Mouse (Mus musculus) gastrocnemius, postnatal 4 days (tissue): ENCODE results near the gene Zfp385c. TPM values are rescaled to one million over a fixed set of nuclear protein-coding genes. Genes with fewer than 3 reads are reported as not detected.

Source experiments
- DNase-seq, 2 experiments: peaks; one replicate each; pipeline ENCODE4 v3.0.0; 2021 to 2022; ENCODE audit warnings: low spot score in 2 of 2, mixed read lengths in 2 of 2
- long read RNA-seq, 2 experiments: library from polyadenylated mRNA; stranded (forward); transcript quantifications; one replicate each; pipeline ENCODE4 v2.0.0; 2021
- total RNA-seq, 2 experiments: library from RNA; stranded (reverse); gene quantifications; 2 replicates each; pipeline ENCODE4 v1.2.3; 2021

The Zfp385c gene
- 1 to 10 TPM; 1.9 to 2.2 TPM for total RNA-seq
- long read RNA-seq, experiment 1, result 0 reads
- long read RNA-seq, experiment 2, partial matches to known transcripts, result 0 of 2 reads
- long read RNA-seq, experiment 2, other reads (novel, unspliced or antisense), result 2 of 2 reads

GRCm38 (mm10) chr11:100692164-100692616 is at the start of gene Zfp385c:
Gene Zfp385c (minus strand): TSS chr11:100692455.
- no peak for DNase-seq

DNA sequence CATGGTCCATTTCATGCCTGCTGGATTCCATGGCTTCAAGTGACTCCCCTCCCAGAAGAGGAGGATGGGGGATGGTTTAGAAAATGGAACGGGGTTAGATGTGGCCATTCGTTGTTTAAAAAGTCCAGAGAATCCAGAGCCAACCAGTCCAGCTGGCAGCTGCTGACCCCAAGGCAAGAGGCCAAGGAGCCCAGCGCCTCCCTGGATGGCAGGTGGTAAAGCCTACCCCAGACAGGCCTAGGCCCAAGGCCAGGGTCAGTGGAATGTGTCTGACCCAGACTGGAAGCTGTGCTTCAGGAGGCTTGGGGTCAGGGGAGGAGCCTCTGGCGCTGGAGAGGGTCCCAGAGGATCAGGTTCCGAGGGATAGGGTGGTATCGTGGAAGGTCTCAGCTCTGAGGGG is 49.1 kb upstream of the Zfp385c start:
- DNase-seq, result peak; percentile 53 to 81

DNA sequence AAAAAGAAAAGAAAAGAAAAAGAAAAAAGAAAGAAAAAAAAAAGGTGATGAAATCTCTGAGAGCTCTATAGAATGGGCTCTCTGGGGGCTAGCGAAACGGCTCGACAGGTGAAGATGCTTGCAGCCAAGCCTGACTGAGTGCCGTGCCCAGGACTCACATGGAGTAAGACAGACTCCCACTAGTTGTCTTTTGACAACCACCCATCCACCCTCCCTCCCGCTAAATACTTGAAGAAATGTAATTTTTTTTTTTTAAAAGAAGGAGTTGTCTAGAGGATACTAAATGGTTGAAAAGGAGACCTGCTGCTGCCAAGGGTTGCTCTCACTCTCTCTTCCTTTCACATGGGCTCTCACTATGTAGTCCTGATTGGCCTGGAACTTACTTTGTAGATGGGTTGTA is 46.5 kb upstream of the Zfp385c start:
- DNase-seq, result peak in 1 of 2 experiments; percentile 11

DNA sequence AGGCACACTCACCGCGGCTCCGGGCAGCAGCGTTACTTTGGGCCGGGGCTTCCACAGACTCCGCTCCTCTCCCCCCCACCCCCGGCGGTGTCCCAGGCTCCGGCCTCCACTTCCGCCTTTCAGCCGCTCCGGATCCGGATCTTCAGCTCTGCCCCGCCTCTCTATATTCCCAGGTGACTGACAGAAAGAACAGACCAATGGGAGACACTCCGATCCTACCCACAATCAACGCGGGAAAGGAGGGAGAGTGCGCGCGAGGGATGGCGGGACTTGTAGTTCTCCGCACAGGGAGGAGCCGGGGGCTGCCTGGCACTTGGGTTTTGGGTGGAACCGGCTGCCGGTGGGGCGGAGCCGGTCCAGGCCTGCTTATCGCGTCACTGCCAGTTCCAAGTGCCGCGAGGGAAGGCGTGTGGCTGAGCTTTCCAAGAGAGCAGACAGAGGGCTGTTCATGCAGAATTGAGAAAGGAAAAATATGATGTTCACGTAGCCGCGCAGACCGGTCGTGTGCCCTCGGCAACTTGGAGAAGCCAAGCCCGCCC is 45.9 kb upstream of the Zfp385c start, which contains the start of gene Rab5c:
Gene Rab5c (minus strand): TSS at position 150 of the 539 bp plus-strand sequence.
- peak; percentile 93 to 98 for DNase-seq

GRCm38 (mm10) chr11:100737105-100737733 is 45.0 kb upstream of the Zfp385c start:
- no peak for DNase-seq

DNA sequence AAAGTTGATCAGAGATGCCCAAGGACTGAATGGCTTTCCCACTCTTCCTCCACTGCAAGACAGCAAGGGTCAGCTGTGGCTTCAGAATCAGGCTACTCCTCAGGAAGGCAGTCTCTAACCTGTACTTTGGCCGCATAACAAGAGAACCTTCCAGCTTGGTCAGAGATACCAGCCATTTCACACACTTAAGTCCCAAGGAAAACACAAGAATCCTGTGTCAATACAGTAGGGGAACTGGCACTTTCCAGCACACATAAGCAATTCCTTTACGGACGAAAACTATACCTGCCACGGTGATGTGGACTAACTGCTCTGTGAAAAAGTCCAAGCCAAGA is 44.5 kb upstream of the Zfp385c start:
- DNase-seq, result no peak

DNA sequence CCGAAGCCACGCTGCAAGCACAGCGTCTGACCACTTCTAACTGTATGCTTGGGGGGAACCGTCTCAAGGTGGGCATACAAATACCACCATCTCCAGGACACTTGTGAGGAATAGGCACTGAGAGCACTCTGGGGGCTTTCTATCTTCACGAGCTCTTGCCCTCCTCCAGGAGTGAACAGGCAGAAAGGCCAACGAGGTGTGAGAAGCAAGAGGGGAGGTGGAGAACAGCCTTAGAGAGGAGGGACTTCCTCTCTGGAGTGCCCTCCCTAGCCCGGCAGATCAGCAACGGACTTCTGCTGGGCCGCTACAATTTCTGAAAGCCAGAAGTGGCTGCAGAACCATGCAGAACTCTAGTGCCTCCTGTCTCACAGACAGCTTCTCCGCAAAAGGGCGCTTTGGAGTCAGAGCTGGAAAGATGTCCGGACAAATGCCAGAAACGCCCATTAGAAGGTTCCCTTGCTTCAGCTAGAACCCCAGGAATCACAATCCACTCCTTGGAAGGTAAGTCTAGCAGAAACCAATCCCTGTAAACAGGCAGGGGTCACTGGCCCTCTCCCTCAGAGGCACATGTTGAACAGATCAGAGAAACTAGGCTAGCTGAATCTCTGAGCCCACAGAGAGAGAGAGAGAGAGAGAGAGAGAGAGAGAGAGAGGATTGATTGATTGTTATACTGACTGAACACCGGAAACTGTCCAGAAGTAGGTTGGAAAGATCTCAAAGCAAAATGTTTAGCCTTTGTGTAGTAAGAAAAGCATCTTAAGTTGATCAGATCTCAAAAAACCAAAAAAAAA is 43.9 kb upstream of the Zfp385c start:
- DNase-seq, result peak in 1 of 2 experiments; percentile 6

GRCm38 (mm10) chr11:100735134-100735865 is 43.0 kb upstream of the Zfp385c start:
- DNase-seq, result no peak

DNA sequence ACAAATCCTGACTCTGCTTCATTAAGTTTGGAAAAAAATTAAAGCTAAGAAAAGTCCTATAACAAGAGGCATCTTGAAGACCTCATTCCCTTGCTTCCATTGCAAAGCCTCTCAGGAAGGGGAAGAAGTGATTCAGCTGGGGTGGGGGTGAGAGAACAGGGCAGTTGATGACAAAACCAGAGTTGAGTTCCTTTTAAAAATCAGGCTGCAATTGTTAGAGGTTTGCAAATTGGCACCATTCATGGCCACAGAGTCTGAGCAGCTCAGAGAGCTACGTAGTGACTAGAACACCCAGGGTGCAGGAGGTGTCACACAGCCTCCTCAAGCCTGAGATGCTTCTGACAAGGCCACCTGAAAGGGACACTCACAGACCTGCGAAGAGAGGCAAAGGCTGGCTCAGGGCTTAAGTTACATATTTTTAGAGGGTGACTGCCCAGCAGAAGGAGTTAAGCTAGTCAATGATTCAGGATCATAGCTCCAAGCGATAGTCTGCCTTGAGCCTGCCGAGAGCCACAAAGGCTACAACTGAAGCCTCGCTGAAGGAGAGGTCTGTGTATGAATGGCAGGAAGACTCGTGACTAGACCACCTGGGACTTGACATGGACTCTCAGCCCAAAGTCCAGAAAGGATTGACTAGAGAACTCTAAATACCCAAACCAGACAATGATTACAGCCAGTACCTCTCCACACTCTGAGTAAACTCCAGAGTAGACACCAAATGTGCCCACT is 38.4 kb upstream of the Zfp385c start:
- peak in 1 of 2 experiments; percentile 7 for DNase-seq

DNA sequence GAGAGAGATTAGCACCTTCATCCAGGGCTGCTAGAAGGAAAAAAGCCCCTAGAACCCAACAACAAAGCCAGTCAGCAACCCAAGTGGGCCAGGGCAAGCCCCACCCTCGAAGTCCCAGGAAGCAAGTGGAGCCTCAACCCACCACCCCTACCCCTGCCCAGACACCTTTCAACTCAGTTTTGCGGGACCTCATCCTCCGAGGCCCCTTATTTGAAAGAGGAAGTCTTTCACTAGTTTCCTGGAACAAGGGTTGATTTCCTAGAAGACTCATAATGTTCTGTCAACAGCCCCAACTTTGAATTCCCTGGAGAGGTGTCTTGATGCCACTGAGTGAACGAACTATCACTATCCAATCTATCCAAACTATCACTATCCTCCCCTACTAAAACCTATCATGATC is 37.7 kb upstream of the Zfp385c start:
- no peak for DNase-seq

- peak in 1 of 2 experiments; percentile 16 for DNase-seq
Observed at GRCm38 (mm10) chr11:100728601-100729000, 36.3 kb upstream of the Zfp385c start.

DNA sequence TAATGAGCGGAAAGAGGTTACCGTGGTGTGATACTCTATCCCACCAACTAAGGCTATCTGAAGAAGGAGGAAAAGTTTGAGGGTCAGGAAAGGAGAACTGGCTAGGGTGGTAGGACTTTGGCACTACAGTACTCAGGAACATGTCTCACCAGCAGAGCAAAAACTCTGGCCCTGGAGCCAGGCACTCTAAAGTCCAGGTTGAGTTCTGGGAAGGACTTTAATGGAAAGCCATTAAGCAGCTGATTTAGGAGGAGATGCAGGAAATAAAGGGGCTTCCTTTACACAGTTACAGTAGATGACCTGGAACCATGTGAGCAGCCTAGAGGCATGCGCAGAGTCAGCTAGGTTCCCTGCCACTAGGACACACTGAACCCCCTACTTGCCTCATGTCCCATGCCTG is 34.9 kb upstream of the Zfp385c start:
- DNase-seq, result no peak

- peak in 1 of 2 experiments; percentile 7 for DNase-seq
Observed at GRCm38 (mm10) chr11:100724919-100725512, 32.8 kb upstream of the Zfp385c start.

DNA sequence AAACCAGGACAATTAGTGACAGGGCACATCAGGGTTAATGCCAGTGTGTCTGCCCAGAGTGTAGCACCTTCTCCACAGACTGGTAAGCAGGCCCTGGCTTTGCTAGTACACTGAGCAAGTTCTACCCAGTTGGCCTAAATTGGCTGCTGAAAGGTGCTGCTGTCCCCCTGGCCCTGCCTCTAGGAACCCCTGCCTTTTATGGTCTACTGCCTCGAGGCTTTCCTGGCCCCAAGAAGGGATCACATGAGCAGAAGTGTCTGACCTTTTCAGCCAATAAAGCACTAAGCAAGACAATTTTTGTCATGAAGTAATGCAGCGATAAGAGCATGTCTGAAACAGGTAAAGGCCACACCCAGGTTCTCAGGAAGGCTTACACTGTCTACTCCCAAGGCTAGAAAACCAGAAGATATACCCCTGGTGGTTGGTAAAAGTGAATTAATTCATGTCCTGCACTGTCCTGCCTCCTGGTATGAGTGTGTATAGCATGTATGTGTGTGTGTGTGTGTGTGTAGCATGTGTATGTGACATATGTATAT is 30.3 kb upstream of the Zfp385c start:
- DNase-seq, result no peak

GRCm38 (mm10) chr11:100721776-100722492 is 29.7 kb upstream of the Zfp385c start:
- DNase-seq, result no peak

GRCm38 (mm10) chr11:100721254-100721653 is 29.0 kb upstream of the Zfp385c start:
- no peak for DNase-seq

GRCm38 (mm10) chr11:100720345-100720744 is 28.1 kb upstream of the Zfp385c start:
- no peak for DNase-seq

- no peak for DNase-seq
Observed at GRCm38 (mm10) chr11:100719893-100720292, 27.6 kb upstream of the Zfp385c start.

DNA sequence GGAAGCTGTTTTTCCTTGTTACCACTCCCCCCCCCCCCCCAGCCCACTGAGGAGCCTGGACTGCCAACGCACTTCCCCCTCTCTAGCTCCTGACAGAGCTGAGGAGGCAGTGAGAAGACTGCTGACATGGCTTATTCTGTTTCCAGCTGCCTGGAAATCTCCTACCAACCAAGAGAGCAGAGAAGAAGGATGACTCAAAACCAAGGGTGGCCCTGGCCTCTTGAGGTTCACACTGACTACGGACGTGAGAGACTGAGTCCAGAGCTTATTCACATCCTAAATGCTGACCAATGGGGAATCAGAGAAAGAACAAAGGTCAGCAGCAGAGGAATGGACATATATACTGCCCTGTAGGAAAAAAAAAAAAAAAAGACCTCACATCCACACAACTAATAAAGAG is 27.1 kb upstream of the Zfp385c start:
- DNase-seq, result no peak
